Mouse (Mus musculus) liver, postnatal 0 days (tissue): ENCODE results near the gene Pik3c2g.

Experiments used
- CTCF ChIP-seq: sonication (generic); IDR thresholded peaks from 2 replicates; pipeline ENCODE4 v1.5.1; 2016; ENCODE audit warnings: antibody characterized with exemption, low read depth
- EP300 ChIP-seq: IDR thresholded peaks from 2 replicates; pipeline ENCODE4 v1.6.1; 2016; ENCODE audit warnings: antibody characterized with exemption, low read depth, mild to moderate bottlenecking

DNA sequence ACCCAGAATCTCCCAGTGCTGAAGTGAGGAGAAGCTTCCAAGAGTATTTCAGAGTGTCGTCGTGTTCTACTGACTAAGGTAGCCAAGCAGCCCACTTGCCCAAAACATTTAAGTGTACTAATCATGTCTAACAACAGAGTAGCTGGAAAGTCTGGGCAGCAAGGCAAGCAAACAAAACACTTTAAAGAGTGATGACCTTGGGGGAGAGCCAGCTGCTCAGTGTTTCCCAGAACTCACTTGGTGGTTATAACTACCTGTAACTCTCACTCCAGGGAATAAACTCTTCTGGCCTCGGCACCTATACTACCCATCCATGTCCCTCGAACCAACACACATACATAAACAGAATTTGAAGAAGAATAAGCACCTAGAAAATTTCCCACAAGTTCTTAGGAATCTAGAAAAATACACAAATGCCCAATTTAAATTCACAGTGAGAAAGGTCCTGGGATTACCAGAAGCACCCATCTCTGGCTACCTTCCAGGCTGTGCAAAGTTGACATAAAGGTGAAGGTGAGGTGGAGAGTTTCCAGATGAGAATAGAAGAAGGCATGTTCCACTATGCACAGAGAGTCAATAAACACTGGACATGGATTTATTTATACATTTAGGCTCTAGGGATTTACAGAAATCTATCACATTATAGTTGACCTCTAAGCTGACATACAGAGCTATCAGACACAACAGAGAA lies 384.7 kb downstream of the Pik3c2g start:
- TF ChIP-seq CTCF = no peak
- TF ChIP-seq EP300 = no peak
